Mouse (Mus musculus) MEL (cell line): ENCODE results near the gene Wwc2. TPM values are rescaled to one million over a fixed set of nuclear protein-coding genes. Genes with fewer than 3 reads are reported as not detected.

Experiments used
- DNase-seq: peaks from one replicate; pipeline ENCODE4 v3.0.0; 2011; ENCODE audit warnings: low read depth, low spot score
- H3K27ac ChIP-seq: 2 replicates; pipeline ENCODE4 v1.5.1; 2012; ENCODE audit warnings: low read depth, mild to moderate bottlenecking, control low read depth, low read length, moderate library complexity; ENCODE audit not compliant: control insufficient read depth
- H3K27me3 ChIP-seq, 2 experiments: fragments of 150-350 bp in 1 of 2; sonication (generic) in 1 of 2; 2 replicates each; pipeline ENCODE4 v1.6.1; 2012; ENCODE audit warnings: low read length in 2 of 2, mild to moderate bottlenecking in 2 of 2, improper control_type of control experiment in 1 of 2, moderate library complexity in 1 of 2; ENCODE audit not compliant: insufficient read depth in 2 of 2, control insufficient read depth in 1 of 2
- H3K36me3 ChIP-seq, 2 experiments: 2 replicates each; pipeline ENCODE4 v1.6.1; 2012 to 2014; ENCODE audit warnings: low read length in 2 of 2, improper control_type of control experiment in 1 of 2, inconsistent platforms in 1 of 2, mild to moderate bottlenecking in 1 of 2; ENCODE audit not compliant: insufficient read depth in 2 of 2, control insufficient read depth in 1 of 2
- H3K4me1 ChIP-seq, 2 experiments: fragments of 150-350 bp in 1 of 2; sonication (generic) in 1 of 2; 2 replicates each; pipeline ENCODE4 v1.6.1; 2012; ENCODE audit warnings: low read length in 2 of 2, improper control_type of control experiment in 1 of 2, mild to moderate bottlenecking in 1 of 2; ENCODE audit not compliant: insufficient read depth in 2 of 2, control insufficient read depth in 1 of 2
- H3K4me3 ChIP-seq, 2 experiments: fragments of 150-350 bp in 1 of 2; sonication (generic) in 1 of 2; 2 replicates each; pipeline ENCODE4 v1.5.1; 2012; ENCODE audit warnings: low read depth in 2 of 2, low read length in 2 of 2, mild to moderate bottlenecking in 2 of 2, moderate library complexity in 2 of 2, control low read depth in 1 of 2, improper control_type of control experiment in 1 of 2; ENCODE audit not compliant: control insufficient read depth in 1 of 2, insufficient read depth in 1 of 2
- H3K79me2 ChIP-seq: 2 replicates; pipeline ENCODE4 v1.6.1; 2012; ENCODE audit warnings: mild to moderate bottlenecking, low read length, moderate library complexity; ENCODE audit not compliant: control insufficient read depth, poor library complexity, insufficient read depth
- H3K9ac ChIP-seq: 2 replicates; pipeline ENCODE4 v1.6.1; 2012; ENCODE audit warnings: low read depth, mild to moderate bottlenecking, control low read depth, low read length, moderate library complexity; ENCODE audit not compliant: control insufficient read depth, poor library complexity, severe bottlenecking
- H3K9me3 ChIP-seq: fragments of 150-350 bp; sonication (generic); replicated peaks from 2 replicates; pipeline ENCODE4 v1.6.1; 2012; ENCODE audit warnings: mild to moderate bottlenecking, low read length, improper control_type of control experiment, moderate library complexity; ENCODE audit not compliant: insufficient read depth
- BHLHE40 ChIP-seq: IDR thresholded peaks from 2 replicates; pipeline ENCODE4 v1.6.1; 2012; ENCODE audit warnings: low read depth, mild to moderate bottlenecking, inconsistent platforms, low read length, improper control_type of control experiment, borderline replicate concordance
- CHD1 ChIP-seq: IDR thresholded peaks from 2 replicates; pipeline ENCODE4 v1.6.1; 2012; ENCODE audit warnings: low read depth, mild to moderate bottlenecking, inconsistent platforms, low read length, improper control_type of control experiment
- CTCF ChIP-seq, 3 experiments: IDR thresholded peaks in 2 of 3; conservative IDR thresholded peaks in 1 of 3; 2 replicates each; pipeline ENCODE4 v1.5.1; 2011 to 2012; ENCODE audit warnings: low read length in 3 of 3, low read depth in 2 of 3, mild to moderate bottlenecking in 2 of 3, improper control_type of control experiment in 1 of 3, inconsistent platforms in 1 of 3, mixed read lengths in 1 of 3, moderate library complexity in 1 of 3; ENCODE audit not compliant: control insufficient read depth in 1 of 3, insufficient read depth in 1 of 3, poor library complexity in 1 of 3, severe bottlenecking in 1 of 3
- ELF1 ChIP-seq: IDR thresholded peaks from 2 replicates; pipeline ENCODE4 v1.6.1; 2014; ENCODE audit warnings: low read depth, mild to moderate bottlenecking, inconsistent platforms, low read length, improper control_type of control experiment, moderate library complexity
- EP300 ChIP-seq, 2 experiments: IDR thresholded peaks; 2 replicates each; pipeline ENCODE4 v1.6.1; 2011; ENCODE audit warnings: improper control_type of control experiment in 2 of 2, low read length in 2 of 2, low read depth in 1 of 2, mild to moderate bottlenecking in 1 of 2
- ETS1 ChIP-seq: IDR thresholded peaks from 2 replicates; pipeline ENCODE4 v1.6.1; 2012; ENCODE audit warnings: low read depth, mild to moderate bottlenecking, inconsistent platforms, low read length, improper control_type of control experiment, moderate library complexity
- GATA1 ChIP-seq: IDR thresholded peaks from 2 replicates; pipeline ENCODE4 v1.6.1; 2011; ENCODE audit warnings: low read depth, low read length, improper control_type of control experiment
- JUND ChIP-seq: IDR thresholded peaks from 2 replicates; pipeline ENCODE4 v1.6.1; 2011; ENCODE audit warnings: low read depth, mild to moderate bottlenecking, improper control_type of control experiment, low read length
- MAFK ChIP-seq: IDR thresholded peaks from 2 replicates; pipeline ENCODE4 v1.6.1; 2011; ENCODE audit warnings: low read depth, mild to moderate bottlenecking, low read length, improper control_type of control experiment, borderline replicate concordance
- MAX ChIP-seq: IDR thresholded peaks from 2 replicates; pipeline ENCODE4 v1.6.1; 2011; ENCODE audit warnings: low read length, improper control_type of control experiment
- POLR2AphosphoS2 ChIP-seq: IDR thresholded peaks from 2 replicates; pipeline ENCODE4 v1.6.1; 2011; ENCODE audit warnings: low read length, improper control_type of control experiment
- POLR2AphosphoS5 ChIP-seq: IDR thresholded peaks from 2 replicates; pipeline ENCODE4 v1.6.1; 2012; ENCODE audit warnings: low read depth, borderline replicate concordance, mild to moderate bottlenecking, inconsistent platforms, low read length, moderate library complexity, mixed read lengths
- TAL1 ChIP-seq: IDR thresholded peaks from 2 replicates; pipeline ENCODE4 v1.6.1; 2012; ENCODE audit warnings: mild to moderate bottlenecking, inconsistent platforms, low read length, moderate library complexity, mixed read lengths
- TBP ChIP-seq: IDR thresholded peaks from 2 replicates; pipeline ENCODE4 v1.8.0; 2011; ENCODE audit warnings: low read depth, low read length, improper control_type of control experiment
- ZKSCAN1 ChIP-seq: IDR thresholded peaks from 2 replicates; pipeline ENCODE4 v1.6.1; 2012; ENCODE audit warnings: low read depth, mild to moderate bottlenecking, inconsistent platforms, low read length, improper control_type of control experiment, moderate library complexity
- ZMIZ1 ChIP-seq: IDR thresholded peaks from 2 replicates; pipeline ENCODE4 v1.6.1; 2012; ENCODE audit warnings: low read depth, mild to moderate bottlenecking, inconsistent platforms, low read length, improper control_type of control experiment, moderate library complexity
- polyA plus RNA-seq, 2 experiments: library from polyadenylated mRNA; stranded (reverse) in 1 of 2; unstranded in 1 of 2; fragments of >175 nt in 1 of 2; fragments of >200 nt in 1 of 2; gene quantifications; 2 replicates each; pipeline versions ENCODE4 v1.2.1 to v1.2.4; 2012; ENCODE audit warnings: low replicate concordance in 2 of 2, low read depth in 1 of 2; ENCODE audit not compliant: insufficient read length in 2 of 2, insufficient read depth in 1 of 2, missing spikeins in 1 of 2
- total RNA-seq: library from RNA; depleted of rRNA; stranded (reverse); fragments of 300-350 nt; gene quantifications from 2 replicates; pipeline ENCODE4 v1.2.3, GENCODE M21; 2012

Gene Wwc2
- total and polyA plus RNA-seq, 3 experiments = 7.5 to 14.8 TPM; not detected in 1

DNA sequence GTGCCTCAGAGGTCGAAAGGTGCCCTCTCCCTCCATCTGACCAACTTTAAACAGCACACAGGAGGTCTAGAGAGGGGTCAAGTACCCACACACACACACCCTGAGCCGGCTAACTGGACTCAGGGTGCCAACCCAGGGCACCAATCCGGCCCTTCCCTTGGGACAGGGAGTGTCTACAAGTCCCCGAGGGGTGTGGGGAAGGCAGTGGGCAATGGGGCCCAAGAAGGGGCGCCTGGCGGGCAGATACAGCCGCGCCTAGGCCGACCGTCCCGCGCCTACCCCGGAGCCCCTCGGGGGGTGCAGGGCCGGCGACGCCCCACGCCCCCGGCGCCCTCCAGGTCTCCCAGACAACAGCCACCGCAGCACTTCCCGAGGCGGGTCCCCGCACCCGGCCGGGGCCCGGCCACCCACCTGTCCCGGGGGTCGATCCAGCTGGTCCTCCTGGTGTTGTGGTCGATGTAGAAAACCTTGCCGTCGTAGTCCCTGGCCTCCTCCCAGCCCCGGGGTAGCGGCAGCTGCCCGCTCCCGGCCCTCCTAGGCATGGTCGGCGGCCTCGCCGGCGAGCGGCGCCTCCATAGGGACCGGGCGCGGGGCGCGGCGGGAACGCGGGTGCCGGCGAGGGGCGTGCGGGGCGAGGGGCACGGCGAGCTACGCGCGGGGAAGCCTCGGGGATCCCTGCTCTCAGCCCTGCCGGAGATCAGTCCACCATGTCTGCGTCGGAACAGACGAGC, 904 bp downstream of the Wwc2 start:
- Histone ChIP-seq H3K4me1 (peaks cover 5 to 15% of the 10 kb centered on the region in 2 experiments), H3K9ac (peak overlapping the region; percentile 91), H3K9me3 (no peaks in the 10 kb centered on the region), H3K27ac (peak overlapping the region; percentile 43), H3K27me3 (no peaks in the 10 kb centered on the region), H3K79me2 (peaks cover 35% of the 10 kb centered on the region), H3K36me3 (peaks cover 0 to 10% of the 10 kb centered on the region in 2 experiments; a peak in 2 of 4 replicates), H3K4me3 (peak overlapping the region; percentile 86 to 95)
- TF ChIP-seq TBP (no peak), CTCF (IDR thresholded peaks at IDR 0.05 in 2 of 3, conservative IDR thresholded peaks at IDR 0.05 in 1 of 3; ENCODE audit: control insufficient read depth in 1 of 3, insufficient read depth in 1 of 3, low read depth in 2 of 3, low read length in 3 of 3, poor library complexity in 1 of 3, severe bottlenecking in 1 of 3) (no peak), JUND (no peak), CHD1 (no peak), EP300 (IDR thresholded peaks at IDR 0.05; ENCODE audit: low read depth in 1 of 2, low read length in 2 of 2) (no peak), ZKSCAN1 (no peak), MAFK (no peak), BHLHE40 (no peak), ELF1 (no peak), MAX (no peak; the same call in 1 of the 2 replicates), ZMIZ1 (no peak; the same call in 1 of the 2 replicates), ETS1 (no peak), POLR2AphosphoS5 (no peak)
- DNase-seq = peak; percentile 40

DNA sequence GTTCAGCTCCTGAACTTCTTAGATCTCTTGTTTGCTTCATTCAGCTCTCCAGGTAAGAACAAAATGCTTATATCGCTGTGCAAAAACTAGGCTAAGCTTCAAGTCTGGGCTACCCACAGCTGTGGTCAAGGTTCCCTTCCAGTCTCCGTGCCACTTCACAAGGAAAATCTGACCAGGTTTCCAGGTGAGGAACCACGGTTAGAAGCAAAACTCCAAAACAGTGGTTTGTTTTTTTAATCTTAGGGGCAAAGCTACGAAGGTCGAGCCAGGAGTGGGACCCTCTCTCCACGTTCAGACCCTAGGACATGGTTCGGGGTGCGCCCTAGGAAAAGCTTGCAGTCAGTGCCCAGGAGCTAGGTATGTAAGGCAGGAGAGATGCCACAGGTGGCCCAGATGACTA, 1.5 kb downstream of the Wwc2 start:
- TF ChIP-seq CHD1 = peak; percentile 79; the same call in 1 of the 2 replicates
- TF ChIP-seq TAL1 = no peak
- TF ChIP-seq POLR2AphosphoS2 = no peak
- no peak for TF ChIP-seq GATA1
- TF ChIP-seq ETS1 = no peak
- no peak for TF ChIP-seq JUND
- TF ChIP-seq, all 39 proteins: peak for 1
- peak overlapping the region; percentile 91 for H3K9ac ChIP-seq

More for the DNA sequence above, 1.5 kb downstream of the Wwc2 start:
- H3K27me3 ChIP-seq = no peaks in the 10 kb centered on the region
- no peak overlapping the region for H3K27ac ChIP-seq
- peaks cover 36% of the 10 kb centered on the region for H3K79me2 ChIP-seq
- peak overlapping the region; percentile 86 to 95 for H3K4me3 ChIP-seq
- H3K4me1 ChIP-seq = peaks cover 5 to 15% of the 10 kb centered on the region in 2 experiments
- H3K9me3 ChIP-seq = no peaks in the 10 kb centered on the region
- DNase-seq = peak; percentile 28
- peaks cover 0 to 10% of the 10 kb centered on the region in 2 experiments; a peak in 2 of 4 replicates for H3K36me3 ChIP-seq
